Mouse (Mus musculus): ENCODE data around the gene Defb36.

- TF ChIP-seq CTCF (IDR thresholded peaks at IDR 0.05; ENCODE audit: insufficient read depth, low read length) = no peak
- no peak for TF ChIP-seq POLR2A (IDR thresholded peaks at IDR 0.05; ENCODE audit: borderline replicate concordance, extremely low read depth, low read depth, low read length)
Measured at GRCm38 (mm10) chr2:152607746-152608145, 3.6 kb downstream of the Defb36 start.

Measured in lung, adult 2 months (tissue).